Mouse (Mus musculus) cerebellum, adult 9-10 months (tissue): ENCODE measurements around the gene Trmt10b.

Experiments
- DNase-seq: peaks from one replicate; pipeline ENCODE4 v3.0.0; 2022

The Trmt10b gene

DNA sequence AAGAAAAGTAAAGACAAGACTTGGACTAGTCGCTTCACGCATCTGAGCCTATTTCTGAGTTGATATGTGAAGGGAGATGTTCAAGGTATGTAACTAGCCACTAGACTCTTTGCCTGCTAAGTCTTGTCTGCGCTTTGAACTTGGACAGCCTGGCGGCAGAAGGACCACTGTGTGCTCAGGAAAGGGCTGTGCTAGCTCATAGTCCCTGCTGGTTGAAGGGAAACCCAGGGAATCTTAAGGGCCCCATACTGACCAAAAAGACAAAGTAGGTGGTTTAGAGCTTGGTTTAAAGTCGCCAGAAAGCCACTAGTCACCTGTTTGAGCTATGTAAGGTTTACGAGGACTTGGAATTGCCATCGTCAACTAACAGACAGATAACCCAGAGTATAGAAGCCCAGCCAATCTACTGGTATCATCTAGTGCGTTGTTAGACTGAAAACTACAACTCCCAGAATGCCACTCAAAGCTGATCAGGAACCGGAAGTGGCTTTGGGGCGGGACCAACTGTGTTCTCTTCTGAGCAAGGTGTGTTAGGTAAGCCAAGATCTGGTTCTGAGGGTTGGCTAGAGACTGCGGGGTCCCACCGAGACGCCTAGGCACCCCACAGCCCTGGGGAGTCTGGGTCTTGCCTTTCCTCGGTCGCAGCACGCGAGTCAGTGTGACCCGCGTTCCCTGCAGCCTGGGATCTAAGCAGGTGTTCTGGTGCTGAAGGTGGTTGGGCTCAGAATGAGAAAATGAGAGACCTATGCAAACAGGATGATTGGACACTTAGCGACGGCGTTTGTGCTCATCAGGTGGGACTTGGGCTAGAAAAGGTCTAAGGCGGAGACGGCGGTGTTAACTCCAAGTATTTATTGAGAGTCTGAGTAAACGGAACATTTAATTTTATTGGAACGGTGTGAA is at the start of gene Trmt10b:
TSS of gene Trmt10b (plus strand) at position 466 of the 903 bp plus-strand sequence.
- peak; percentile 91 for DNase-seq

DNA sequence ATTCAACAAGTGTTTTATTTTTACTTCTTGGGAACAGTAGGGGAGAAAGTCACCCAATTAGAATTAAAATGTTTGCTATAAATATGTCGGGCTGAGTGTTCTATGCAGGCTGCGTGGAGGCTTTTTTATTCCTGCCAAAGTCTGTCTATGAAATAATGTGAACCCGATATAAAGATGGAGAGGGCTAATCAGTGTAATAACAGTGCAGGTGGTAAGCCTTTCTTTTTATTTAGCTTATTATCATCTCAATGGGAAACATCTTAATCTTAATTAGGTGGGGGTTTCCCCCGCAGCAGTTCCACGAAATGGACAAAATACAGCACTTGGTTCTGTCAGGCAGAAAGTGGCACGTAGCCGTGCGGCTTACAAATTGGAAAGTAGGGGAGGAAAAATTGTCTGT is 45.7 kb upstream of the Trmt10b start:
- DNase-seq: no peak

- no peak for DNase-seq
Measured at GRCm38 (mm10) chr4:45252861-45253262, 44.1 kb upstream of the Trmt10b start.

DNA sequence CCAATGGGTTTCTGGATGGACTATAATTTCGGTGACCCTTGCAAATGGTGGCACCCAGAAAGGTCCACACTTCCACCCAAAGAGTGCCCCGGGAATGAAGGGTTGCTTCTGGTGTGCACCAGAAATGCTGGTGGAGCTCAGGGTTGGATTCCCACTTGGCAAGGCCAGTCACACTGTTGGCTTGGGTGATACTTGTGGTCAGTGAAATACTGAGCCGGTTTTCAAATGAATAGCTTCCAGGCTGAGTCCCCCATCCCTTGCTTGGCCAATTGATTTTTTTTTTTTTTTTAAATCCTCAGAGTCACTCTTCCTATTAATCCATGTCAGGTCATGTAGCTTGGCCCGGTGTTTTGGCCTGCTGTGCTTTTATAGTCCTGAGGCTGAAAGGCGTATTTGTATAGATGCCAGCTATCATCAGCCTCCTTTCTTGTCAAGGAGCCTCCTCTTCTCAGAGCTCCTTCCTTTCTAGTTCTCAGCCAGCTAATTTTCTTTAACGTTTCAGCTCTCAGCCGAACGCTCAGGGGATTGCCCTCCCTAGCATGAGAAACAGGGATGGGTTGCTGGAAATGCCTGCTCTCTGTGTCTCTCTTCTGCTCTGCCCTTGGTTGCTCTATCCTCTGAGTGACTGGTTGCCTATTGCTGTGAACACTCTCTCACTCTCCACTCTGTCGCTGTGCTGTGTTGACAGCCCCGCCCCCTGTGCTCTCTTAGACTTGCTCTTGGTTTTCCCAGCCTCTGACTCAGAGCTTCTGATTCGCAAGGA is 42.9 kb upstream of the Trmt10b start:
- DNase-seq: peak; percentile 10

DNA sequence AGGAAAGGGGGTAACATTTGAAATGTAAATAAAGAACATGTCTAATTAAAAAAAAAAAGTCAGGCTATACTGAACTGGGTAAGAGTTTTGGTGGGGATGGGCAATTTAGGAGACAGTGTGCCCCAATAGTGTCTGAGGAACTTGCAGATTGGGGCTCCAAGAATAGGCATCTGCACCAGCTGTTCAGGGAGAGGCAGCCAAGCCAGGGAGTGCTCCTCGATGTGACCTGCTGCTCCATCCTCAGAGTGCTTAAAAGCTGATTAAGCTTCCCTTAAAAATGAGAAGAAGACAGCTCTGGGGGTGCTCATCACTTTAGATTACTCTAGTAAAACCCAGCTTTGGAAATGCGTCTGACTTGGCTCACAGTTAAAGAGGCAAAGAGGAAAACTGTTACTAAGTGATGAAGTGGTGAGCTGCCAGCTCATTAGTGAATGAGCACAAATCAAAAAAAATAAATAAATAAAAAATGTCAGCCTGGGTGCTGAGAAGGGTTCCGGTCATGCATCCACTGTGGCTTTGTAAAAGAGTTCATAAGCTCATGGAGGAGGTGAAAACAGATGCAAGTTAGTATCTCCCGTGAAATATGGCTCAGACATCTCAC is 37.6 kb upstream of the Trmt10b start:
- no peak for DNase-seq

DNA sequence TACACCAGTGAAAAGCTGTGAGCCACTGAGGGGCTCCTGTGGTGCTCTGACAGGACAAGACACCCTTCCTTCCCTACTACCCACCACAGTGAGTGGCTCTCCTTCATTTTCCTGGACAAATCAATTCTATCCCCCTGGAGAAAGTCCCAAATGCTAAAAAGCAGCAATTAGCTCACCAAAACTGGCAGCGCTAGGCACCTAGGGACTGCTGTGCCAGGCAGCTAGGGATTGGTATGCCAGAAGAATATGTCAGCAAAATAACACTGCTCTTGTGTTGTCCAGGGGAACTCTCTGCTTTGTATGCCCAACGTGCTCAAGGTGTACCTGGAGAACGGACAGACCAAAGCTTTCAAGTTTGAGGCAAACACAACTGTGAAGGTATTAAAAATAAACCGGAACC is 35.4 kb upstream of the Trmt10b start:
- DNase-seq: no peak

DNA sequence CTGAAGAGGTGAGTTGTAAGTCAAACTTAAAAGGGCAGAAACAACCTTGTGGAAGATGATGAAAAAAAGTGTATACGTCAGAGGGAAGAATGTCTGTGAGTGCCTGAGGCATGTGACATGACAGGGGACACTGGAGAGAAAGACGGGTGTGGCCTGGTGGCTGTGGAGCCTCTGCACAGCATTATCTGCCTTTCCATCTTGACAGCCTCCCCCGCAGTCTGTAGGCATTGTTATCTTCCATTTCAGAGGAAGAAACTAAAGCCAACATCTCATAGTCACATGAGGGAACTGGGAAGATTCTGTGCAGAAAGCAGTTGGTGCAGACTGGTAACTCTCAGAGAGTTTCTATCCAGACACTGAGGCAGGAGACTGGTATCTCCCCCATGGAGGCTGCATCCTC is 29.0 kb upstream of the Trmt10b start:
- DNase-seq: no peak

DNA sequence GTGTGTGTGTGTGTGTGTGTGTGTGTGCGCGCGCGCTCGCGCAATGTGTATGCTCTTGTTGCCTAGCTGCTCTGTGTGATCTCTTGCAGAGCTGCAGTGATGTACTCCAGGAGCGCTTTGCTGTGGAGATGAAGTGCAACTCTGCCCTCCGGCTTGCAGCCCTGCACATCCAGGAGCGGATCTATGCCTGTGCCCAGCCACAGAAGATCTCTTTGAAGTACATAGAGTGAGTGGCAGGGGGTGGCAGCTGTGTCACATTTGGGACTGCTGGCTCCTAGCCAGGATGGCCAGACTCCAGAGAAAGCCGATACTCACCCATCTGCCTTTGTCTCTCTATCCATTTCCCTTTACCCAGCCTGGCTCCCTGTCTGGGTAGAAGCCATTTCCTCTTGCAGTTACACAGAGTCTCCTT is 25.9 kb upstream of the Trmt10b start:
- DNase-seq: no peak

DNA sequence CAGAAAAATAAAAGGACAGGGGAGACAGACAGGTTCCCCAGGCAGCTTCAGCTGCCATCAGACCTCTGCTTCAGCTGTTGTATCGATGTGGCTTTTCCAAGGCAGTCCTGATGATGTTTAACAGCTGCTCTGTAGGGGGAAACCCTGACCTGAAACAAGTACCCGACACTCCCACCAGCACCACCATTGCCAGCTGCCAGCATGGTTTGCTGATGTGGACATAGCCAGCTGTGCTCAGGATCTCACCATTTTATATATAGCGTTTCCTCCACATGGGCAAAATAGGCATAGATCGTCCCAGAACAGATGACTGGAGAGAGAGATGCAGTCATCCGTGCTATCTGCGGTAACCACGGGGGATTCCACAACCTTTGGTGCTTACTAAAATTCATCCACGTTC is 21.2 kb upstream of the Trmt10b start:
- DNase-seq: no peak

DNA sequence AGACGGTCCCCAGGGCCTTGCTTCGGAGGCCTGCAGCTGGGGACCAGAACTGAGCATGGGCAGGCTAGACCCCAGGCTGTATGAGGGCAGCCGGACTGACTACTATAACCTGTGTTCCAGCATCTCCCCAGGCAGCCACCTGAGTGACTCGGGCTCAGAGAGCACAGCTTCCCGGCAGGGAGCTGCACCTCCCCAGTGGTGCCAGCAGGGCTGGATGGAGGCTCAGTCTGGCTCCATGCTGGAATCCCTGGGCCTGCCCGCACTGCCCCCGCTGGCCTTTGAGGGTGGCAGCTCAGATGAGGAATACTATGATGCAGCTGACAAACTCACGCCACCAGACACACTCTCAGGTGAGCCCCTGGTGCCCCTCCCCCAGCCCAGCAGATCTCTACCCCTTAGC is 17.6 kb upstream of the Trmt10b start:
- no peak for DNase-seq

GRCm38 (mm10) chr4:45279981-45280548 is 16.9 kb upstream of the Trmt10b start:
- peak; percentile 53 for DNase-seq

- no peak for DNase-seq
Measured at GRCm38 (mm10) chr4:45286318-45286717, 10.6 kb upstream of the Trmt10b start.

DNA sequence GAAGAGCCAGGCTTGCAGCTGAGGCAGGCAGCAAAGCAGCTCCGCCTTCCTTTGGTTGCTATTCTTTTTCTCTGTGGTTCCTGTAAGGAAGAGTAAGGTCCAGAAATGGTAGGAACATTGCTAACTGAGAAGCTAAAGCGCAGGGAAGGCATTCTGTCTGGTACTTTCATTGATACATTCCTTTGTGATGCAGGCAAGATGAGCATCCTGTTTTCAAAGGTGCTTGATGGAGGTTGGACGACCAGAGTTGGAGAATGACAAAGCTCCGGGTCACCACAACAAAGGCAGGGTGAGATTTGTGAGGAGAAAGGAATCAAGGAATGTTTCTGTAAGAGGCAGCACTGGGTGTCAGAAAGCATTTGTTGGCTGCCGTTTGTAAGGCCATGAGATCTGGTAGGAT is 9.0 kb upstream of the Trmt10b start:
- no peak for DNase-seq

DNA sequence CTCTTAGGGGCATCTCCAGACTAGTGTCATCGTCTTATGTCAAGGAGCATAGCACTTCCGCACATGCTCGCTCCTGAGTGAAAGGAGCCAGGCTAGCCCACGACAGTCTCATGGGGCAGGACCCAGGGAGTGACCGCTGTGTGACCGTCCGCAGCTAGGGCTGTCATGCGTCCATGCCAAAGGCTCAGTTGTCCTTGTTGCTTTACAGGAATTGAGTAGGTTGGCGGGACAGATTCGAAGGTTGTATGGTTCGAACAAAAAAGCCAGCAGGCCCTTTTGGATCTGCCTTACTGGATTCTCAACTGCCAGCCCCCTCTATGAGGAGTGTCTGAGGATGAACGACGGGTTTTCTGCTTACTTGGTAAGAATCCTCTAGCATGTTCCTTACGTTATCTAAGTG is 8.6 kb downstream of the Trmt10b start:
- no peak for DNase-seq

DNA sequence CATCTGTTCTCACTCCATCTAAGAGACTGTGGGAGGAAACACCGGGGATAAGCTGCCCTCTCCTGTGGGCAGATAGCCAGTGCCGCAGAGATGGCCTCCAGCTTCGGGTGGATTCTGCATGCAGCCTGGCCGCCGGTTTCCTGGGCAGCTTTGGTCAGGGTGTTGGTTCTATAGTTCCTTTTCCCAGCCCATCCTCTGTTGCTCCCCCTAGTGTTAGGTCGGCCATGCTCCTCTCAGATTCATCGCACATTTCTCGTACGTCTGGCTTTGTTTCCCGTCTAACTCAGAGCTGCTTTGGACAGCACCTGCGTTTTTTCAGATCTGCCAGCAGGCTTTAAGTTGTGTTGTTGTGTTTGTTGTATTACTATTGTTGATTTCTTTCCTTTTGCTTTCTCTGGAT is 11.1 kb downstream of the Trmt10b start:
- no peak for DNase-seq

- DNase-seq: no peak
Measured at GRCm38 (mm10) chr4:45308606-45309005, 11.7 kb downstream of the Trmt10b start.

DNA sequence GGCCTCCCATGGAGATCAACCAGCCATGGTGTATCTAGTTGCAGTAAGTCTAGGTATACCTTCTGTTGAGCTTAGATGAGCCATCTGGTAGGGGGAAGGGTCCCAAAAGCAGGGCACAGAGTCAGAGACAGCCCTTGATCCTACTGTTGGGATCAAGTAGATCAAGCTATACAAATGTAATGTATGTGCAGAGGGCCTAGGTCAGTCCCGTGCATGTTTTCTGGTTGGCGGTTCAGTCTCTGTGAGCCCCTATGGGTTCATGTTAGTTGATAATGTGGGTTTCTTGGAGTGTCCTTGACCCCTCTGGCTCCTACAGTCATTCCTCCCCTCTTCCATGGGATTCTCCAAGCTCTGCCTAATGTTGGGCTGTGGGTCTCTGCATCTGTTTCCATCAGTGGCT is 14.1 kb downstream of the Trmt10b start:
- DNase-seq: no peak

DNA sequence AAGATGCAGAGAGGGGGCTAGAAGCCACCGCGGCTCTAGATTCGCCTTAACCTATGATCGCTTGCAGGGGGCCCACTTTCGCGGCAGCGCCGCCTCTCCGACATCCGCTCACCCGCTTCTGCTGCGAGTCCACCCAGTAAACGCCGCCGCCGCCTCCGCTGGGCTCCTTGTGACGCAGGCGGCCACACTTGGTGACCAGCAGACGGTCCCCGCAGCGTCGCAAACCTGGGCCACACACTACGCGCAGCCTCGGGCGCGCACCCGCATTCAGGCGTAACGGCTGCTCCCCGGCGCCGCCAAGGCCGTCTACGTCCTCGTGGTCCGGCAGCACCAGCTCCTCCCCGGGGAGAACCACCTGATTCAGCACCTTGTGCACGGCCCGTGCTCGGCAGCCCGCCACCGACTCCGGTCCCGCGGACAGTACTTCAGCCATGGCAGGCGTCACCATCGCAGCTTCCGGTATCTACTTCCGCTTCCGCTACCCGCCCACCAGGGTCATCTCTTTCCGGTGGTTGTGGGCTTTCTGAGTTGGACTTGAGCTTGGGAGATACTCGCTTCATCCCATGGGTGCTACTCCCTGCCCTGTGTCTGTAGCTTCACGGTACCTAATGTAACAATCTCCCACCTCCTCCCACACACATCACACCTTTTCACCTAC is 23.4 kb downstream of the Trmt10b start:
- peak; percentile 88 for DNase-seq

DNA sequence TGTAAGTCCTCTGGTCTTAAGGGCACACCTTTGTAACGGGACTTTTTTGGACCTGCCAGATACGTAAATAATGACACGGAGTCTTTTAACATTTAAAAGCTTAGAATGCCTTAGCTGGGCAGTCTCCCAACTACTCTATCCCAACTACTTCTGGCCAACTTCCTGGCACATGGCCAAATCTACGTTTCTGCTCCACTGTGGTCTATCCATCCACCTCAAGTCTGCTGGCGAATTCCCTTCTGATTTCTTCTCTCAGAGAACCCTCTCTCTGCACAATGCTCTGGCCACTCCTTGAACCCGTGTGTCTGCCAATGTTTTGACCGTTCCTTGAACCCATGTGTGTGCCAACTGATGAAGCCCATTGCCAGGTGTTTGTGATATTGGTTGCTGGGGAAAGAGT is 34.2 kb downstream of the Trmt10b start:
- DNase-seq: no peak

DNA sequence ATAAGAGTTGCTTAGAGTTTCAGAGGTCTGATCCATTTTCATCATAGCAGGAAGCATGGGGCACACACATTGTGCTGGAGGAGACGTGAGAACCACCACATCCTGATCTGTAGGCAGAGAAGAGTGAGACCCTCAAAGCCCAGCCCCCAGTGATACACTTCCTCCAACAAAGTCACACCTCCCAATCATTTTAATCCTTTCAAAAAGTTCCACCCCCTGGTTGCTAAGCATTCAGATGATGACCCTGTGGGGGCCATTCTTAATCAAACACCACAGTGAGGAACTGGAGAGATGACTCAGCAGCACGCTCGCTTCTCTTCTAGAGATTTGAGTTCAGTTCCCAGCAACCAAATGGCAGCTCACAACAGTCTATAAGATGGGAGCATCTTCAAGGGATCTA is 35.5 kb downstream of the Trmt10b start:
- no peak for DNase-seq

- no peak for DNase-seq
Measured at GRCm38 (mm10) chr4:45341226-45341625, 44.3 kb downstream of the Trmt10b start.

- peak; percentile 90 for DNase-seq
Measured at GRCm38 (mm10) chr4:45341669-45342249, 44.8 kb downstream of the Trmt10b start, which contains the start of gene Dcaf10. Dcaf10 (plus strand) TSS chr4:45342101.
